Mouse (Mus musculus) thymus, adult 2 months (tissue): ENCODE measurements at regions not wholly inside any gene's neighbourhood (a gene's known extent, or its start where the extent isn't known, plus 50 kb on each side); places are given as distances from the start of the nearest gene placed in this dataset.

Experiments used
- CTCF ChIP-seq: fragments of 200-500 bp; IDR thresholded peaks from 2 replicates; pipeline ENCODE4 v1.5.1; 2012; ENCODE audit warnings: mild to moderate bottlenecking, control low read depth, low read length, moderate library complexity, borderline replicate concordance; ENCODE audit not compliant: control insufficient read depth, poor library complexity, insufficient read depth; ENCODE audit errors: extremely low read depth
- POLR2A ChIP-seq: fragments of 200-500 bp; IDR thresholded peaks from 2 replicates; pipeline ENCODE4 v1.6.1; 2012; ENCODE audit warnings: mild to moderate bottlenecking, low read length, control low read depth, moderate library complexity; ENCODE audit not compliant: control insufficient read depth, poor library complexity, insufficient read depth; ENCODE audit errors: extremely low read depth

GRCm38 (mm10) chr5:35165459-35165858 is 59.9 kb upstream of the Lrpap1 start:
- TF ChIP-seq CTCF = no peak
- TF ChIP-seq POLR2A = no peak
